In genomic region chr10:40713018-40713608, GRCm38 (mm10) we compare ENCODE assay signal across 8 mouse cellular contexts. TPM values are rescaled to one million over a fixed set of nuclear protein-coding genes. Genes with fewer than 3 reads are reported as not detected.
DNase-seq lines count a peak whose midpoint lies in the region; ATAC-seq lines count a peak whose summit lies in the region.
"Had no signal": no experiment of that assay in that cellular context is flagged by ENCODE, and none has a peak within 500 bp of the region (broad histone marks: within the 10 kb centered on the region; RNA-seq: fewer than 3 reads in every experiment).

No protein-coding gene starts in this region.

- H3K27me3 ChIP-seq in embryonic facial prominence, embryonic 14.5 days (replicated peaks; ENCODE audit: control insufficient read depth, insufficient read depth, low read length) = no peaks in the 10 kb centered on the region
- H3K27me3 ChIP-seq in limb, embryonic 10.5 days (ENCODE audit: low read depth, poor library complexity, severe bottlenecking) = no peaks in the 10 kb centered on the region
- no peaks in the 10 kb centered on the region for H3K27me3 ChIP-seq in neural tube, embryonic 13.5 days
- H3K27me3 ChIP-seq: limb, embryonic 15.5 days had no signal

- no peak overlapping the region for H3K4me3 ChIP-seq in embryonic facial prominence, embryonic 14.5 days (ENCODE audit: low read depth, low read length)
- H3K4me3 ChIP-seq in limb, embryonic 10.5 days = no peak overlapping the region
- no peak overlapping the region for H3K4me3 ChIP-seq in neural tube, embryonic 13.5 days
- H3K4me3 ChIP-seq: limb, embryonic 15.5 days had no signal

- DNase-seq in urinary bladder, postnatal 14 days (ENCODE audit: low spot score) = peak; percentile 47
- DNase-seq in urinary bladder, adult 2 months (ENCODE audit: low spot score) = no peak
- DNase-seq in embryonic facial prominence, embryonic 14.5 days (ENCODE audit: low spot score) = no peak
- peak; percentile 52 for DNase-seq in limb, embryonic 10.5 days (ENCODE audit: low spot score)
- DNase-seq in layer of hippocampus, adult 18-20 months (ENCODE audit: low spot score in 2 of 2) = no peak
- DNase-seq in right cerebral cortex, postnatal 4 days = no peak

- H3K4me2 ChIP-seq in embryonic facial prominence, embryonic 14.5 days (ENCODE audit: low read depth, low read length) = no peak overlapping the region
- H3K4me2 ChIP-seq in neural tube, embryonic 13.5 days = no peak overlapping the region
- H3K4me2 ChIP-seq: limb, embryonic 15.5 days had no signal

- no peaks in the 10 kb centered on the region for H3K36me3 ChIP-seq in embryonic facial prominence, embryonic 14.5 days (ENCODE audit: control insufficient read depth, insufficient read depth, low read length)
- H3K36me3 ChIP-seq in limb, embryonic 10.5 days = no peaks in the 10 kb centered on the region
- H3K36me3 ChIP-seq in neural tube, embryonic 13.5 days = no peaks in the 10 kb centered on the region
- H3K36me3 ChIP-seq: limb, embryonic 15.5 days had no signal

- no peak overlapping the region for H3K9ac ChIP-seq in embryonic facial prominence, embryonic 14.5 days (ENCODE audit: low read depth, low read length)
- no peak overlapping the region for H3K9ac ChIP-seq in neural tube, embryonic 13.5 days
- H3K9ac ChIP-seq: limb, embryonic 15.5 days had no signal

- no peaks in the 10 kb centered on the region for H3K9me3 ChIP-seq in embryonic facial prominence, embryonic 14.5 days (ENCODE audit: control insufficient read depth, low read length)
- H3K9me3 ChIP-seq in limb, embryonic 10.5 days (replicated peaks) = no peaks in the 10 kb centered on the region
- no peaks in the 10 kb centered on the region for H3K9me3 ChIP-seq in neural tube, embryonic 13.5 days
- H3K9me3 ChIP-seq: limb, embryonic 15.5 days had no signal

- no peak overlapping the region for H3K27ac ChIP-seq in embryonic facial prominence, embryonic 14.5 days (replicated peaks; ENCODE audit: low read depth, low read length)
- H3K27ac ChIP-seq in limb, embryonic 10.5 days = 0 out of 2 replicates have a peak overlapping the region, but pooled peaks have one; percentile 17
- H3K27ac ChIP-seq in neural tube, embryonic 13.5 days (replicated peaks) = 0 out of 2 replicates have a peak overlapping the region, but pooled peaks have one; percentile 1
- H3K27ac ChIP-seq: limb, embryonic 15.5 days had no signal

- peak; percentile 55; the same call in 1 of the 2 replicates for ATAC-seq in embryonic facial prominence, embryonic 14.5 days (ENCODE audit: low read depth)
- peak; percentile 50 for ATAC-seq in neural tube, embryonic 13.5 days (ENCODE audit: low read depth)

- no peaks in the 10 kb centered on the region for H3K4me1 ChIP-seq in embryonic facial prominence, embryonic 14.5 days (ENCODE audit: control insufficient read depth, insufficient read depth, low read length)
- peaks cover 12% of the 10 kb centered on the region for H3K4me1 ChIP-seq in limb, embryonic 10.5 days
- H3K4me1 ChIP-seq in neural tube, embryonic 13.5 days (replicated peaks) = peaks cover 5% of the 10 kb centered on the region; the same call in 1 of the 2 replicates

- 31% methylated on average over 9 of the region's 9 CpGs for WGBS in embryonic facial prominence, embryonic 14.5 days
- WGBS in limb, embryonic 10.5 days = 40% methylated on average over 9 of the region's 9 CpGs
- WGBS in neural tube, embryonic 13.5 days = 42% methylated on average over 9 of the region's 9 CpGs

RNA-seq across cellular contexts. Expression of gene Mettl24, which starts 30.0 kb away (rescaled TPM):
- polyA plus RNA-seq in urinary bladder, adult 2 months (2012; rRNA removed) = 2.0 and 2.4 TPM in 2 replicates
- 1.7 TPM in 2 replicates for polyA plus RNA-seq in embryonic facial prominence, embryonic 14.5 days (2014; fragmentation: Nextera tagmentation; extraction: Ambion mirVana)
- polyA plus RNA-seq in limb, embryonic 10.5 days (2016; fragmentation: Nextera tagmentation; extraction: Ambion mirVana) = 1.6 and 1.8 TPM in 2 replicates
- polyA plus RNA-seq in neural tube, embryonic 13.5 days (2015; fragmentation: Nextera tagmentation; extraction: Ambion mirVana) = 0.70 and 0.96 TPM in 2 replicates
- total RNA-seq in layer of hippocampus, adult 18-20 months (2021) = 1 to 10 TPM; 2.9 to 3.9 TPM

Comparison
In these comparisons a context has a peak if more than half of its experiments do, and no peak if none do; other contexts are left out.
1. DNase-seq: peak in urinary bladder, postnatal 14 days (single experiment) and limb, embryonic 10.5 days (single experiment); none in urinary bladder, adult 2 months (single experiment), embryonic facial prominence, embryonic 14.5 days (single experiment), layer of hippocampus, adult 18-20 months (0 of 2) and right cerebral cortex, postnatal 4 days (single experiment).